Mouse (Mus musculus): ENCODE results near the gene Parp6. TPM values are rescaled to one million over a fixed set of nuclear protein-coding genes. Genes with fewer than 3 reads are reported as not detected.

Parp6 gene
- polyA plus RNA-seq, 1 experiment: 12.1 TPM

GRCm38 (mm10) chr9:59661298-59661975 is 44.4 kb downstream of the Parp6 start:
- TF ChIP-seq POLR2A (IDR thresholded peaks at IDR 0.05; ENCODE audit: low read depth, low read length) (no peak), CTCF (IDR thresholded peaks at IDR 0.05; ENCODE audit: extremely low read depth, insufficient read length, insufficient replicate concordance, low read depth, low read length) (no peak)
- Histone ChIP-seq H3K36me3 (ENCODE audit: control insufficient read depth, insufficient read depth, low read length) (peaks cover 38% of the 10 kb centered on the region), H3K4me3 (ENCODE audit: low read depth, low read length) (peak overlapping the region; percentile 12; the same call in 1 of the 2 replicates), H3K27ac (ENCODE audit: insufficient read depth, low read depth, low read length) (peak overlapping the region; percentile 42; the same call in 1 of the 2 replicates), H3K27me3 (ENCODE audit: control insufficient read depth, insufficient read depth, low read length) (no peaks in the 10 kb centered on the region), H3K4me1 (ENCODE audit: control insufficient read depth, insufficient read depth, insufficient read length, low read length) (peaks cover 40% of the 10 kb centered on the region)
- 43% methylated on average over 6 of the region's 6 CpGs for WGBS

- H3K27ac ChIP-seq (ENCODE audit: insufficient read depth, low read depth, low read length): peak overlapping the region; percentile 90; the same call in 1 of the 2 replicates
Measured at GRCm38 (mm10) chr9:59663226-59663625, 46.1 kb downstream of the Parp6 start.

GRCm38 (mm10) chr9:59663957-59664356 is 46.9 kb downstream of the Parp6 start:
- H3K36me3 ChIP-seq (ENCODE audit: control insufficient read depth, insufficient read depth, low read length): peaks cover 60% of the 10 kb centered on the region
- TF ChIP-seq CTCF (IDR thresholded peaks at IDR 0.05; ENCODE audit: extremely low read depth, insufficient read length, insufficient replicate concordance, low read depth, low read length) (no peak), POLR2A (IDR thresholded peaks at IDR 0.05; ENCODE audit: low read depth, low read length) (no peak)
- no peak overlapping the region for H3K4me3 ChIP-seq (ENCODE audit: low read depth, low read length)
- WGBS: 23% methylated on average over 3 of the region's 3 CpGs
- no peaks in the 10 kb centered on the region for H3K27me3 ChIP-seq (ENCODE audit: control insufficient read depth, insufficient read depth, low read length)
- H3K27ac ChIP-seq (ENCODE audit: insufficient read depth, low read depth, low read length): peak overlapping the region; percentile 90
- H3K4me1 ChIP-seq (ENCODE audit: control insufficient read depth, insufficient read depth, insufficient read length, low read length): peaks cover 41% of the 10 kb centered on the region

More at GRCm38 (mm10) chr9:59663226-59663625, 46.1 kb downstream of the Parp6 start:
- WGBS: 89% methylated on average over 7 of the region's 7 CpGs
- no peak for TF ChIP-seq POLR2A (IDR thresholded peaks at IDR 0.05; ENCODE audit: low read depth, low read length)
- TF ChIP-seq CTCF (IDR thresholded peaks at IDR 0.05; ENCODE audit: extremely low read depth, insufficient read length, insufficient replicate concordance, low read depth, low read length): no peak
- peaks cover 56% of the 10 kb centered on the region for H3K36me3 ChIP-seq (ENCODE audit: control insufficient read depth, insufficient read depth, low read length)
- no peak overlapping the region for H3K4me3 ChIP-seq (ENCODE audit: low read depth, low read length)
- H3K4me1 ChIP-seq (ENCODE audit: control insufficient read depth, insufficient read depth, insufficient read length, low read length): peaks cover 42% of the 10 kb centered on the region
- no peaks in the 10 kb centered on the region for H3K27me3 ChIP-seq (ENCODE audit: control insufficient read depth, insufficient read depth, low read length)

- 30% methylated on average over 4 of the region's 4 CpGs for WGBS
- peak overlapping the region; percentile 90 for H3K27ac ChIP-seq (ENCODE audit: insufficient read depth, low read depth, low read length)
- H3K36me3 ChIP-seq (ENCODE audit: control insufficient read depth, insufficient read depth, low read length): peaks cover 64% of the 10 kb centered on the region
- peaks cover 37% of the 10 kb centered on the region for H3K4me1 ChIP-seq (ENCODE audit: control insufficient read depth, insufficient read depth, insufficient read length, low read length)
- H3K27me3 ChIP-seq (ENCODE audit: control insufficient read depth, insufficient read depth, low read length): no peaks in the 10 kb centered on the region
- peak overlapping the region; percentile 33; the same call in 1 of the 2 replicates for H3K4me3 ChIP-seq (ENCODE audit: low read depth, low read length)
- TF ChIP-seq CTCF (IDR thresholded peaks at IDR 0.05; ENCODE audit: extremely low read depth, insufficient read length, insufficient replicate concordance, low read depth, low read length): no peak
- TF ChIP-seq POLR2A (IDR thresholded peaks at IDR 0.05; ENCODE audit: low read depth, low read length): no peak
Measured at GRCm38 (mm10) chr9:59664664-59665256, 47.7 kb downstream of the Parp6 start.

- no peaks in the 10 kb centered on the region for H3K27me3 ChIP-seq (ENCODE audit: control insufficient read depth, insufficient read depth, low read length)
- peaks cover 29% of the 10 kb centered on the region for H3K4me1 ChIP-seq (ENCODE audit: control insufficient read depth, insufficient read depth, insufficient read length, low read length)
- TF ChIP-seq POLR2A (IDR thresholded peaks at IDR 0.05; ENCODE audit: low read depth, low read length) (no peak), CTCF (IDR thresholded peaks at IDR 0.05; ENCODE audit: extremely low read depth, insufficient read length, insufficient replicate concordance, low read depth, low read length) (no peak)
- H3K27ac ChIP-seq (ENCODE audit: insufficient read depth, low read depth, low read length): no peak overlapping the region
- H3K36me3 ChIP-seq (ENCODE audit: control insufficient read depth, insufficient read depth, low read length): peaks cover 68% of the 10 kb centered on the region
- H3K4me3 ChIP-seq (ENCODE audit: low read depth, low read length): no peak overlapping the region
- 93% methylated on average over 8 of the region's 8 CpGs for whole genome bisulfite sequencing
Measured at GRCm38 (mm10) chr9:59666016-59666415, 48.9 kb downstream of the Parp6 start.

- no peak for TF ChIP-seq CTCF (IDR thresholded peaks at IDR 0.05; ENCODE audit: extremely low read depth, insufficient read length, insufficient replicate concordance, low read depth, low read length)
- TF ChIP-seq POLR2A (IDR thresholded peaks at IDR 0.05; ENCODE audit: low read depth, low read length): no peak
- Histone ChIP-seq H3K27ac (ENCODE audit: insufficient read depth, low read depth, low read length) (peak overlapping the region; percentile 47; the same call in 1 of the 2 replicates), H3K4me1 (ENCODE audit: control insufficient read depth, insufficient read depth, insufficient read length, low read length) (peaks cover 22% of the 10 kb centered on the region; the same call in 1 of the 2 replicates), H3K27me3 (ENCODE audit: control insufficient read depth, insufficient read depth, low read length) (no peaks in the 10 kb centered on the region), H3K36me3 (ENCODE audit: control insufficient read depth, insufficient read depth, low read length) (peaks cover 76% of the 10 kb centered on the region), H3K4me3 (ENCODE audit: low read depth, low read length) (no peak overlapping the region)
- WGBS: 70% methylated on average over 1 of the region's 1 CpGs
Measured at GRCm38 (mm10) chr9:59666813-59667212, 49.7 kb downstream of the Parp6 start.

- no peak for TF ChIP-seq CTCF (IDR thresholded peaks at IDR 0.05; ENCODE audit: extremely low read depth, insufficient read length, insufficient replicate concordance, low read depth, low read length)
- H3K27ac ChIP-seq (ENCODE audit: insufficient read depth, low read depth, low read length): no peak overlapping the region
- WGBS: 43% methylated on average over 4 of the region's 4 CpGs
- H3K4me1 ChIP-seq (ENCODE audit: control insufficient read depth, insufficient read depth, insufficient read length, low read length): peaks cover 22% of the 10 kb centered on the region; the same call in 1 of the 2 replicates
- no peak overlapping the region for H3K4me3 ChIP-seq (ENCODE audit: low read depth, low read length)
- H3K27me3 ChIP-seq (ENCODE audit: control insufficient read depth, insufficient read depth, low read length): no peaks in the 10 kb centered on the region
- H3K36me3 ChIP-seq (ENCODE audit: control insufficient read depth, insufficient read depth, low read length): peaks cover 78% of the 10 kb centered on the region
Measured at GRCm38 (mm10) chr9:59667250-59667649, 50.2 kb downstream of the Parp6 start.

Data from small intestine, adult 2 months (tissue).